Mouse (Mus musculus) hindbrain, embryonic 13.5 days (tissue): ENCODE data around the gene Snrpd2. TPM values are rescaled to one million over a fixed set of nuclear protein-coding genes. Genes with fewer than 3 reads are reported as not detected.

Experiments used
- ATAC-seq: fragments of 200-750 bp; cut with Nextera tagmentation; 2 replicates; pipeline ENCODE4 v1.8.0; 2017; ENCODE audit warnings: moderate TSS enrichment; ENCODE audit not compliant: low FRiP score
- H3K27ac ChIP-seq: fragments of 300-500 bp; sonication (generic); 2 replicates; pipeline ENCODE4 v1.5.1; 2015; ENCODE audit warnings: inconsistent platforms, mild to moderate bottlenecking, moderate library complexity
- H3K27me3 ChIP-seq: fragments of 300-500 bp; sonication (generic); 2 replicates; pipeline ENCODE4 v1.6.1; 2015; ENCODE audit warnings: mild to moderate bottlenecking, inconsistent platforms
- H3K36me3 ChIP-seq: fragments of 300-500 bp; sonication (generic); 2 replicates; pipeline ENCODE4 v1.6.1; 2015; ENCODE audit warnings: mild to moderate bottlenecking, inconsistent platforms
- H3K4me1 ChIP-seq: fragments of 300-500 bp; sonication (generic); replicated peaks from 2 replicates; pipeline ENCODE4 v1.6.1; 2015; ENCODE audit warnings: inconsistent platforms
- H3K4me2 ChIP-seq: fragments of 300-500 bp; sonication (generic); 2 replicates; pipeline ENCODE4 v1.6.1; 2015; ENCODE audit warnings: inconsistent platforms, mild to moderate bottlenecking, moderate library complexity
- H3K4me3 ChIP-seq: fragments of 300-500 bp; sonication (generic); 2 replicates; pipeline ENCODE4 v1.5.1; 2015; ENCODE audit warnings: mild to moderate bottlenecking, inconsistent platforms
- H3K9ac ChIP-seq: fragments of 300-500 bp; sonication (generic); 2 replicates; pipeline ENCODE4 v1.6.1; 2015; ENCODE audit warnings: mild to moderate bottlenecking, inconsistent platforms
- H3K9me3 ChIP-seq: fragments of 300-500 bp; sonication (generic); 2 replicates; pipeline ENCODE4 v1.6.1; 2016; ENCODE audit warnings: inconsistent platforms
- WGBS: fragments of 180-500 bp; shearing (Covaris S2); methylation state at CpG from one replicate; pipeline ENCODE4 v1.1.7; 2015; 5-methylcytosine and 5-hydroxymethylcytosine counted together
- microRNA counts: library from miRNA; unstranded; fragments of <30 nt; microRNA quantifications from one replicate; lab custom pipeline; 2016
- microRNA-seq: library from miRNA; unstranded; fragments of <30 nt; microRNA quantifications from one replicate; pipeline ENCODE4, GENCODE M21; 2016
- polyA plus RNA-seq: library from polyadenylated mRNA; unstranded; fragments of >200 nt; fragmentation: Nextera tagmentation; extraction: Ambion mirVana; gene quantifications from 2 replicates; pipeline ENCODE4 v1.2.1, GENCODE M21; 2015

Gene Snrpd2
- polyA plus RNA-seq, 1 experiment from 2014 or later = 123 TPM

DNA sequence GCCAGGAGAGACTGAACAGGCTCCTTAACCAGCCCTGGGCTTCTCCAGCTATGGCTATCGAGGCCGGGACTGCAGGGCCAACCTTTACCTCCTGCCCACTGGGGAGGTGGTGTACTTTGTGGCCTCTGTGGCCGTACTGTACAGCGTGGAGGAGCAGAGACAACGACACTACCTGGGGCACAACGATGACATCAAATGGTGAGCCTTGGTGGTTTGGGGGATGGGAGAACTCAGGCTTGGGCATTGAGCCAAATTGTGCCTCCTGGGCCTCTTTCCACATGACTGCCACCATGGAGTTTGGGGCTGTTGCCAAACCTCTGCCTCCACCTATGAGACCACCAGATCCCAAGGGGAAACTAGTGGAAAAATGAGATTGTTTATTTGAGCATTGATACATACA, 35.2 kb downstream of the Snrpd2 start:
- peak; percentile 49 for ATAC-seq

DNA sequence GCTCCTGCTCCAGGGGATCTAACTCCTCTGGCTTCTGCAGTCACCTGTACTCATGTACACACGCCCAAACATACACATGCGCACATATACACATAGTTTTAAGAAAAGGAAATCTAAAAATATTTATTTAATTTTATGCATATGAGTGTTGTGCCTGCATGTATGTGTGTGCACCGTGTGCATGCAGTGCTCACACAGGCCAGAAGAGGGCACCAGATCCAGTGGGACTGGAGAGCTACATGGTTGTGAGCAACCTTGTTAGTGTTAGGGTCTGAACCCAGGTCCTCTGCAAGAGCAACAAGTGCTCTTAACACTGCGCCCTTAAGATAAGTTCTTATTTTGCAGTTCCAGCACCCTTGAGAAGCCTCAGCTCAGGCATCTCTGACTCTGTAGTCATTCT, 45.2 kb downstream of the Snrpd2 start:
- H3K4me1 ChIP-seq = no peaks in the 10 kb centered on the region
- no peak overlapping the region for H3K27ac ChIP-seq
- H3K4me2 ChIP-seq = no peak overlapping the region
- no peak for ATAC-seq
- peaks cover 4% of the 10 kb centered on the region; the same call in 1 of the 2 replicates for H3K9me3 ChIP-seq
- H3K4me3 ChIP-seq = no peak overlapping the region
- WGBS = 97% methylated on average over 4 of the region's 4 CpGs
- peaks cover 91% of the 10 kb centered on the region for H3K36me3 ChIP-seq
- no peaks in the 10 kb centered on the region for H3K27me3 ChIP-seq
- H3K9ac ChIP-seq = no peak overlapping the region

More for the DNA sequence above, 35.2 kb downstream of the Snrpd2 start:
- H3K4me1 ChIP-seq = peaks cover 28% of the 10 kb centered on the region
- H3K9ac ChIP-seq = no peak overlapping the region
- no peak overlapping the region for H3K4me3 ChIP-seq
- 63% methylated on average over 6 of the region's 6 CpGs for WGBS
- peaks cover 59% of the 10 kb centered on the region for H3K36me3 ChIP-seq
- peak overlapping the region; percentile 78 for H3K27ac ChIP-seq
- no peak overlapping the region for H3K4me2 ChIP-seq
- no peaks in the 10 kb centered on the region for H3K9me3 ChIP-seq
- peaks cover 18% of the 10 kb centered on the region for H3K27me3 ChIP-seq

DNA sequence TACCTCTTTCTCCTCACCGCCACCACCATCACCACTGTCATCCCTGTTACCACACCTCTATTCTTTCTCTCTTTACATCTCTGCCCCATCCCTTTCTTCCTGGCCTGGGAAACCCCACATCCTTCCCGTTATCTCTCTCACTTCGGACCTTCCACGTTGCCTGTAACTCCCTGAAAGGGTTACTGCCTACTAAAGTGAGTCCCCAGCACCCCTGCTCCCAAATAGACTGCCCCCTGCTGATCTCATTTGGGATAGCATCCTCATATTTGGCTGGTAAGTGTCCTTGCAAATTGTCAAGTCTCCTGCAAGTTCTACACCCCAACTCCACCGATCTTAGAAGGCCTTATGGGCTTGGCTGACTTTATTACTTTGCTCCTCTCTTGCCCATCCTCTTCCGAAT, 47.2 kb downstream of the Snrpd2 start:
- Histone ChIP-seq H3K4me2 (no peak overlapping the region), H3K4me3 (no peak overlapping the region), H3K4me1 (no peaks in the 10 kb centered on the region), H3K36me3 (peaks cover 90% of the 10 kb centered on the region), H3K9ac (no peak overlapping the region), H3K27ac (no peak overlapping the region), H3K9me3 (no peaks in the 10 kb centered on the region), H3K27me3 (no peaks in the 10 kb centered on the region)
- ATAC-seq = no peak
- 69% methylated on average over 6 of the region's 6 CpGs for WGBS

DNA sequence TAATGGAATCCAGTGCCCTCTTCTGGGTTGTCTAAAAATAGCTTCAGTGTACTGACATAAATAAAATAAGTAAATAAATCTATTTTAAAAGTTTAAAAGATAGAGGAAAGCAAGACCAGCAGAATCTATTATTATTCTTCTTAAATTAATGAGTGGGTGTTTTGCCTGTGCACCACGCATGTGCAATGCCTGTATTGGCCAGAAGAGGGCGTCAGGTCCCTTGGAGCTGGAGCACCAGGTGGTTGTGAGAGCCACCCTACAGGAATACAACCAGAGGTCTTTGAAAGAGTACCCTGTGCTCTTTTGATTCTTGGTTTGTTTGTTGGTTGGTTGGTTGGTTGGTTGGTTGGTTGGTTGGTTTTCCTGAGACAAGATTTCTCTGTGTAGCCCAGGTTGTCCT, 48.5 kb downstream of the Snrpd2 start:
- Histone ChIP-seq H3K4me3 (no peak overlapping the region), H3K27me3 (no peaks in the 10 kb centered on the region), H3K9me3 (no peaks in the 10 kb centered on the region), H3K4me2 (no peak overlapping the region), H3K9ac (no peak overlapping the region), H3K36me3 (peaks cover 90% of the 10 kb centered on the region), H3K4me1 (no peaks in the 10 kb centered on the region), H3K27ac (no peak overlapping the region)
- ATAC-seq = no peak
- WGBS = 30% methylated on average over 2 of the region's 2 CpGs

DNA sequence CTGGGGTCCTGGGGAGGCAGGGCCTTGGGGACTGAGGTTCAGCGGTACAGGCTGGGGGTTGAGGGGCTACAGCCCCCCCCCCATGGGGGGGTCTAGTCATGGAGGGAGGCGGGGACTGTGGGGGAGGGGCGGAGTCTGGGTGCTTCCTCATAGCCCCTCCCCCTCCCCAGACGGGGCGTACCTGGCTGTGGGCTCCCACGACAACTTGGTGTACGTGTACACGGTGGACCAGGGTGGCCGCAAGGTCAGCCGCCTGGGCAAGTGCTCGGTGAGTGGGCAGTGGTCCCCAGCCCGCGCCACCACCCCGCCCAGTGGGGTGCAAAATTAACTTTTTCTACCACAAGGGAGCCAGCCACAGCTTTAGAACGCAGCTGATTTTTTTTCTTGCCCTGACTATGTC, 52.1 kb downstream of the Snrpd2 start:
- WGBS = 65% methylated on average over 14 of the region's 15 CpGs
- no peaks in the 10 kb centered on the region for H3K9me3 ChIP-seq
- no peaks in the 10 kb centered on the region for H3K27me3 ChIP-seq
- ATAC-seq = no peak
- H3K4me1 ChIP-seq = no peaks in the 10 kb centered on the region
- no peak overlapping the region for H3K4me2 ChIP-seq
- H3K9ac ChIP-seq = no peak overlapping the region
- peaks cover 85% of the 10 kb centered on the region for H3K36me3 ChIP-seq
- no peak overlapping the region for H3K27ac ChIP-seq
- H3K4me3 ChIP-seq = no peak overlapping the region

DNA sequence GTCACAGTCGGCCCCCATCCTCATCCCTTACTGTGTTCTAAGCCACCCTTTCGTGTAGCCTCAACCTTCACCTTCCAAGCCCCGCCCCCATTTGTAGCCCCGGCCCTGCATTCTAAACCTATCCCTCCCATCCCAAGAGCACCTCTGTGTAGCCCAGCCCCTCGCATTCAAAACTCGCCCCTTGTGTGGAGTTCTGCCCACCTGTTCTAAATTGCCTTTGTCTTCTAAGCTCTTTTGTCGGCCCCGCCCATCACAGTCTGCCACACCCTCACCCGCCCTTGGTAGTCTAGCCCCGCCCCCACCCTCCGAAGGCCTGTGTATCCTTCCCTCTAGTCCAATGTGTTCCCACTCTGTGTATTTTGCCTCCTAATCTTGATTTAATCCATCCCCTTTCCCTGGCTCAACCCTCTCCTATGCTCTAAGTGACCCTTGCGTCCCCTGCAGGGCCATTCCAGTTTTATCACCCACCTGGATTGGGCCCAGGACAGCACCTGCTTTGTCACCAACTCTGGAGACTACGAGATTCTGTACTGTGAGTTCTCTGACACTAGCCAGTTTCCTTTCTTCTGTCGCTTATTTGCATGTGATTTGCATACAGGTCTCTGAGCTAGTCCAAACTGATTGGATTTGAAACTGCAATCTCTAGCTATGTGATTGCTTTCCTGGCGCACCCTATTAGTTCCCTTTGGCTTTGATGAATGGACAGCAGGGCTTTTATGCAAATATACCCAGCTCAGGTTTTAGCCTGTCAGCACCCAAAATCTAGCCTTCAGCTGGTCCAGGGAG, 52.7 kb downstream of the Snrpd2 start:
- Histone ChIP-seq H3K4me2 (no peak overlapping the region), H3K4me3 (no peak overlapping the region), H3K9ac (no peak overlapping the region), H3K27me3 (no peaks in the 10 kb centered on the region), H3K9me3 (no peaks in the 10 kb centered on the region), H3K27ac (no peak overlapping the region), H3K4me1 (no peaks in the 10 kb centered on the region), H3K36me3 (peaks cover 84% of the 10 kb centered on the region)
- 66% methylated on average over 15 of the region's 15 CpGs for WGBS
- no peak for ATAC-seq

MicroRNA genes within 50 kb of the gene (microRNA counts, 519-probe panel; counts per million panel counts)
- 51.3 counts per million for microRNA mmu-miR-330 (lab: Ali Mortazavi, UCI)

Small RNA genes lying within 50 kb of the gene (microRNA-seq; reads per million reads assigned to microRNA genes)
- gene Mir330 = 455 reads per million, percentile 68 among the genes with 10 or more reads in this experiment

Other genes with a start within 250 kb of the Snrpd2 start
- gene Ccdc61, start 239.3 kb upstream of the Snrpd2 start, polyA plus RNA-seq = 23.5 and 23.6 TPM in 2 replicates
- 14.9 and 15.8 TPM in 2 replicates for gene Nova2, start 223.8 kb upstream of the Snrpd2 start, polyA plus RNA-seq
- 0.75 and 1.1 TPM in 2 replicates for gene Nanos2, start 162.3 kb upstream of the Snrpd2 start, polyA plus RNA-seq
- gene Mypop, start 158.5 kb upstream of the Snrpd2 start, polyA plus RNA-seq = 4.8 and 5.2 TPM in 2 replicates
- 23.4 and 24.6 TPM in 2 replicates for gene Irf2bp1, start 145.7 kb upstream of the Snrpd2 start, polyA plus RNA-seq
- not detected in 2 replicates for gene Foxa3, start 126.2 kb upstream of the Snrpd2 start, polyA plus RNA-seq
- 29.7 and 30.1 TPM in 2 replicates for gene Sympk, start 125.3 kb upstream of the Snrpd2 start, polyA plus RNA-seq
- gene Rsph6a, start 95.0 kb upstream of the Snrpd2 start, polyA plus RNA-seq = not detected in 2 replicates
- 25.4 and 25.6 TPM in 2 replicates for gene Dmwd, start 73.5 kb upstream of the Snrpd2 start, polyA plus RNA-seq
- 9.4 and 11.6 TPM in 2 replicates for gene Dmpk, start 65.9 kb upstream of the Snrpd2 start, polyA plus RNA-seq
- gene Six5, start 55.1 kb upstream of the Snrpd2 start, polyA plus RNA-seq = 2.4 and 2.8 TPM in 2 replicates
- 2.2 and 3.6 TPM in 2 replicates for gene Gm4969, start 31.4 kb upstream of the Snrpd2 start, polyA plus RNA-seq
- 18.9 and 20.2 TPM in 2 replicates for gene Fbxo46, start 29.9 kb upstream of the Snrpd2 start, polyA plus RNA-seq
- gene Qpctl, start 431 bp upstream of the Snrpd2 start, polyA plus RNA-seq = 23.1 and 23.8 TPM in 2 replicates
- 1.6 and 2.3 TPM in 2 replicates for gene Gipr, start 16.4 kb downstream of the Snrpd2 start, polyA plus RNA-seq
- gene Eml2, start 26.7 kb downstream of the Snrpd2 start, polyA plus RNA-seq = 6.6 and 8.2 TPM in 2 replicates
- 1.8 and 2.3 TPM in 2 replicates for gene Gpr4, start 62.8 kb downstream of the Snrpd2 start, polyA plus RNA-seq
- 36.9 and 37.1 TPM in 2 replicates for gene Opa3, start 78.6 kb downstream of the Snrpd2 start, polyA plus RNA-seq
- 38.5 and 39.7 TPM in 2 replicates for gene Vasp, start 122.1 kb downstream of the Snrpd2 start, polyA plus RNA-seq
- 0.49 and 0.69 TPM in 2 replicates for gene Ppm1n, start 130.3 kb downstream of the Snrpd2 start, polyA plus RNA-seq
- 101 and 104 TPM in 2 replicates for gene Rtn2, start 132.9 kb downstream of the Snrpd2 start, polyA plus RNA-seq
- 0.06 and 0.08 TPM in 2 replicates for gene Fosb, start 160.3 kb downstream of the Snrpd2 start, polyA plus RNA-seq
- 84.9 and 96.6 TPM in 2 replicates for gene Ercc1, start 195.1 kb downstream of the Snrpd2 start, polyA plus RNA-seq
- 20.9 and 22.1 TPM in 2 replicates for gene Cd3eap, start 209.8 kb downstream of the Snrpd2 start, polyA plus RNA-seq
- 1.4 and 2.2 TPM in 2 replicates for gene Ppp1r13l, start 210.0 kb downstream of the Snrpd2 start, polyA plus RNA-seq
- 20.9 and 28.4 TPM in 2 replicates for gene Ercc2, start 232.3 kb downstream of the Snrpd2 start, polyA plus RNA-seq